Mouse (Mus musculus) Muller cell, postnatal 12 days (primary cell): ENCODE measurements around the gene Spaca6.
"Not testable (repeated sequence)": the region's sequence is repeated elsewhere in the genome, so short reads cannot be mapped to it uniquely, and the experiment has no call there.

Source experiments
- DNase-seq: peaks from one replicate; pipeline ENCODE4 v3.0.0-alpha.2; 2015; ENCODE audit errors: inconsistent ontology term

Spaca6 gene

DNA sequence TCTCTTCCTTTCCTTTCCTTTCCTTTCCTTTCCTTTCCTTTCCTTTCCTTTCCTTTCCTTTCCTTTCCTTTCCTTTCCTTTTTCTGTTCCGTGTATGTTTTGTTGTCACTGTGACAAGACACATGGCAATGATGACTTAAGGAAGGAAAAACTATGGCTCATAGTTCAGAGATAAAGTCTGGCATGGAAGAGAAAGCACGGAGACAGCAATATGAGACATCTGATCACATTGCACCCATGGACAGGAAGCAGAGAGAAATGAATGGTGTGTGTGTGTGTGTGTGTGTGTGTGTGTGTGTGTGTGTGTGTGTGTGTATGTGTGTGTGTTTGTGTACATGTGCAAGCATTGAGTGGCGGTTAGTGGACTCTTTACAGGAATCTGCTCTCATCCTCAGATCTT, 17.6 kb downstream of the Spaca6 start:
- not testable (repeated sequence) for DNase-seq

DNA sequence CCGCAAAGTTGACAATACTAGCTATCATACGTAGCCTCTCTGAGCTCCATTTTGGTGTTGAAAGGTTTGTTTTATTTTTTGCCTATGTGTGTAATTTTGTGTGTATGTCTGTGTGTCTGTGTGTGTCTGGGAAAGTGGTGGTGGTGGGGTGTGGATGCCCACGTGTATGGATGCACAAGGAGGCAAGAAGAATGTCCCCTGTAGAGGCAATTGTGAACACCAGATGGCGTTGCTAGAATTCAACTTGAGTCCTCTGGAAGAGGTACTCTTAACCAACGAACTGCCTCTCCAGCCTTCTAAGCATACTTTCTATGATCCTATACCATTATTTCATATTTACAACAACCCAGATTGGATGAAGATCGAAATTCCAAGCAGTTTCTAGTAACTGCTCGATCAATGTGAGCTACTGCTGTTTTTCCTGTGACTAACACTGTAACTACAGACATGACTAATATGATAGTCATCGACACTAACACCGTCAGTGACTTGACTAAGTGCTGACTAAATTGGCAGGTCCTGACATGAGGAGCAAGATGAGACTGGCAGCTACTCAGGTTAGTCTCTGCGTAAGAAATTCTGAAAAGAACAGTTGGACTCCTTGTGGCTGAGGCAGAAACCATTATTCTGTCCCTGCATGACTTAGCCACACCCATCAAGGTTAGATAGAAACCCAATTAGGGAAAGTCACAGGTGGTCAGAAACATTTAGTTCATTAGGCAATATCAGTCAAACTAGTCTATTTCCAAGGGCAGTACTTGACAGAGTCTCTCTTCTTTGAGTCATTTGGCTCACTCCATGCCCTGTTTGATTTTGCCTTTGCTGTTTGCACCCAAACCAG, 18.4 kb downstream of the Spaca6 start:
- no peak for DNase-seq

DNA sequence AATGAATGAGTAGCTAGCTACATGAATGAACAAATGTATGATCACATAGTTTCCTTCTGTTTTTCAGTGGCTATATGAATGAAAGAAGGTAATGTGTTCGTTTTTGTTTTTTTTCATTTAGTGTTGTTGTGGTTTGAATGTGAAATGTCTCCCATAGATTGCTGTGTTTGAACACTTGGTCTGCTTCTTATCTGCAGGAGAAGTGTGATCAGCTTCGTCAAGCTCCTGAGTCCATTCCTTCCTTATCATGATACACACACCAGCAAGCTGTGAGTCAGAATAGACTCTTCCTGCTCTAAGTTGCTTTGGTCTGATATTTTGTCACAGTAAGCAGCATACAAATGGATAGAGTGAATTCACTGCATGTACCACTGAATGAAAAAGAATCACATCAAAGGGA, 22.0 kb downstream of the Spaca6 start:
- no peak for DNase-seq

DNA sequence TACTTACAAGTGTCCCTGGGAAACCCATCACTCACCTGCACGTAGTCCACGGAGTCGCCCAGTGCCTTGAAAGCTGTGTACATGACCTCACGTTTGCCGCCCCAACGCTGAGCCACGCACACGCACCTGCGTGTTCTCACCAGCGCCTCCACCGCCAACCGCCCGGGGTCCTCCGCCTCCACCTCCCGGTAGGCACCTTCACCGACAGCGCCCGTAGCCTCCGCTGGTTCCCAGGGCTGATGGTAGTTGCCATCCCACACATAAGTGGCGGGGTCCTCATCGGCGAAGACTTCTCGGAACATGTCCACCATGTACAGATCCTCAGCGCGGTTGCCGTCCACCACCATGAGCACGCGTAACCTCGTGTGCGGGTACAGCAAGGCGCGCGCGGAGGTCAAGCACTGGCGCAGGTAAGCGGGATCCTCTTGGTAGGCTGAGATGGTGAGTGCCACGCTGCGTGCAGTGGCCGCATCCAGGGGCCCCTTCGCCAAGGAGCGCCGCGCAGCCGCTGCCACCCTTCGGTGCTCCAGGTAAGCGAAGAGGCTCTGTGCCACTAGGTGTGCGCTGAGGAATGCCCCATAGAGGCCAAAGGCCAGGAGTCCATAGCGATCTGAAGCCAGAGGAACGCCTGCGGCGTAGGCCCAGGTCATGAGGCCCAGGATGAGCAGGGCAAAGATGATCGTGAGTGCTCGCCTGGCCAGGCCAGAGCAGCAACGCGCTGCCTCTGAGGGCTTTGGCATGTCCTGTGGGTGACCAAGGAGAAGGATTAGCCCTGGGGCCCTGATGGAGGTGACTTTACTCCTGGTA, 23.2 kb downstream of the Spaca6 start:
- no peak for DNase-seq

DNA sequence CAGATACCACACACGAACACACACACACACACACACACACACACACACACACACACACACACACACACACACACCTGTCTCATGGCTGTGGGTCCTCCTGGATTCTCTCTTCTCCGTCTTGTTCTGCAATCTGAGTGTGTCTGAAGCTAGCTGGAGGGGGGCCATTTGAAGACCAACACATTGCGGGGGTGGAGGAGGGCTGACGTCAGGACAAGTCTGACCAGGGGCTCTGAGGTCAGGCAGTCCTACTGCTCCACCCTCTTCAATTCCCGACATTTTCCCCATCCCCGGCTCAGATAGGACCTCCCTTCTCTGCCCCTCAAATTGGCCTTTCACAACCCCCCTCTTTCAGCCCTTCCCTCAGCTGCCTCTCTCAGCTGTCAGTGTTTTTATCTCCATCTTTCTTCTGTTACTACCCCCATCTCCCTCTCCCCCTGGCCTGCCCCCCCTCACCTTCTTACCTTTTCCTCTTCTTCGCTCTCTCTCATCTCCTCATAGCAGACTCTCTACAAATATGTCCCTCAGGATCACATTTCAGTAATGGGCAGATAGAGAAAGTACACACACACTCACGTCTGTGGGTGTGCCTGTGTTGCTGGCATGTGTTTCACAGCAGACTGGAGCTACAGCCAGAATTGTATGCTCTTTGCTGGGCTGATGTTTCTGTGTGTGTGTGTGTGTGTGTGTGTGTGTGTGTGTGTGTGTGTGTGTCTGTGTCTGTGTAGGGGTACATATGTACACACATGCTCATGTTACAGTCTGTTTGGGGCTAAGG, 28.3 kb downstream of the Spaca6 start, which contains the start of gene Has1:
TSS of gene Has1 (minus strand) at position 142 of the 775 bp plus-strand sequence.
- no peak for DNase-seq

DNA sequence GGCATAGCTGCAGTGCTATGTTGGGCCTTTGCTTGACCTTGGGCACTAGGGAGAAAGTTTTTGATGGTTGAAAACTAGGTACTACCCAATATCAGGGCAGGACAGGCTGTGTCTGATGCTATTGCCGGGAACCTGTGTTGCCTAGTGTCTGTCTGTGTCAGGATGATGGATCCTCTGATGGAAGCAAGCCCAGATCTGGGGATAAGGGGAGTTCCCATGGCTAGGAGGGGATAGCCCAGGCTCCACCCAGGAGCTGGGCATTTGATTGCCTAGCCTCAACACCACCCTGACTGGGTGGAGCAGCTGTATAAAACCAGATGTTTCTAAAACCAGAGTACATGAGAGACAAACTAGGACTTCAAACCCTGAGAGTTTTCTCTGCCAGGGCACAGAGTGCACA, 29.7 kb downstream of the Spaca6 start:
- no peak for DNase-seq

DNA sequence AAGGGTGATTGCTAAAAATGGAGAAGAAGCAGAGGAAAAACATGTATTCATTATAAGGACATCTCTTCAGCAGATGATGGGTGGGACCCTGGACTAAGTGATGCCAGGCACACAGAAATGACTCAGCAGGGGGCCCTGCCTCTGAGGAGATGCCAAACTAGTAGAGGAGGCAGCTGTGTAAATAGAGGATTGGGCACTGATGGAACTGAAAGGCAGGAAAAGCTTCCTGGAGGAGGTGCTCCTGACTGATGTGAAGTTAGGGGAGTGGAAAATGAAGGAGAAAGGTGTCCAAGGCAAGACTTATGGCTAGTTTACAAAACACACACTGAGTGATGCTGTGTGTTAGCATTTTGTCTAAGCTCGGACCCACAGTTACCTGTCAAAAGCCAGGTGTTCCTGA, 30.5 kb downstream of the Spaca6 start:
- no peak for DNase-seq

DNA sequence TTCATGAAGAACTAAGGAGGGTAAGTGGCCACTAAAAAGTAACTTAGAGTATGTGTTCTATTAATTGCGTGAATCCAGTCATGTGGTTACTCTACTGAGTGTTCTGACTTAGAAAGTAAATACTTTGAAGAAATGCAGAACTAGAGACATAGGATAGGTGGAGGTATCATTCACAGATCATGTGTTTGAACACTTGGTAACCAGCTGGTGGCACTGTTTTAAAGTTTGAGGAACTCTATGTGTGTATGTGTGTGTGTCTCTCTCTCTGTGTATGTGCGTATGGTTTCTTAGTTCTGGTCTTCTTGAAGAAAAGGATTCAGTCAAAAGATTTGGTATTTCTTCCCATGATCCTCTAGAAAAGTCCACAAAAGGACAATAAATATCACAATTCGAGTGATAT, 33.2 kb downstream of the Spaca6 start:
- DNase-seq: no peak

DNA sequence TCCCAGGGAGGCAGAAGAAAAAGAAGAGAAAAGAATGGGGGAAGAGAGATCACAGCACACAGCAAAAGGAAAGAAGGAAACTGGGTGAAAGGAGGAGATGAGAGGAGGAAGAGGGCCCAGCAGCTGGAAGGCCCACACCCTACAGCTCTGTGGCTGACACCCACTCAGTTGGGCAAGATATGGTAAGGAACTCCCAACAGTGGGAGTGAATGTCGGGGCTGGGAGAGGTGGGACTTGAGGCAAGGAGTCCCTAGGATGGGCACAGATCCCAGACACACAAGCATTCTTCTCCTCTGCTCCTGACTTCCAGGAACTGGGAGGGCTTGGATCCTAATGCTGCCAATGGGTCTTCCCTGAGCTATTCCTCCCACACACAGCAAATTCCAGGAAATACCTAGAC, 35.4 kb downstream of the Spaca6 start:
- no peak for DNase-seq

DNA sequence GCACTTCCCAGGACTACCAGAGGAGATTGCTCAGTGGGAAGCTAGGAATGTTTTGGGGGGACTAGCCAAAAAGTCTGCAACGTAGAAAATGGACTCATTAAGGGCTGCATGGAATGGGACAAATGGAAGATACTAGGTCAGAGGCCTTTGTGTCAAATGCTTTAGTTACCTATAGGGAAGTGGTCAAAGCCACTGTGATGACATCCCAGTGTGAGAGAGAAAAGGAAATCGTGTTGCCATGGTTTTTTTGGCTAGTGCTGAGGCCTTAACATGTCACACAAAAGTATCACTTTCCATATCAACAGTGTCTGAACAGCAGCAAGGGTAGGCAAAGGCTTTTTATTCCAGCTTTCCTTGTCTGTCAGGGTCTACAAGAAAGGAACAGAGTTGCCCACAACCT, 38.2 kb downstream of the Spaca6 start:
- DNase-seq: no peak

DNA sequence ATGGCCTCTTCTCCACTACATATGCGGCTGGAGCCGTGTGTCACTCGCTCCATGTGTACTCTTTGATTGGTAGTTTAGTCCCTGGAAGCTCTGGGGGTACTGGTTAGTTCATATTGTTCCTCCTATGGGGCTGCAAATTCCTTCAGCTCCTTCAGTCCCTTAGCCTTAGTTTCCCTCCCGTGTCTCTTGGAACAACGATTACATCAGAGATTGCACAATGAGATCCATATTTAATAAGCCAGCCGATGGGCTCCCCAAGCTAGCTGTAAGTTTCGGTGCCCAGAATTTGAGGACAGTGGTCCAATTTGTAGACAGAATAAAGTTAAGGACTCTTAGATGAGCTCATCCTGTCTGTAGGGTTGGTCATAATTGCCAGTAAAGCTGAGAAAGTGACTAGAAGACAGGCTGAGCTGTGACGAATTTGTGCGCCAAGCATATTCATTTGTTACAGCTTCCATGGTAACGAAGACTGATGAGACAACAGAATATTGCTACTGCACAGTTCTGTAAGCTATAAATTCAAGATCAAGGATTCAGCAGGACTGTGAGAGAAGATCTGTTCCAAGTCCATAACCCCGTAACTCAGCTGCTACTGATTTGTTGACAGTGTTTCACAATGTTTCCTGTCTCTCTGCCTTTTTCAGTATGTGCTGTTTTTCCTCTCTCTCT, 40.0 kb downstream of the Spaca6 start:
- no peak for DNase-seq

DNA sequence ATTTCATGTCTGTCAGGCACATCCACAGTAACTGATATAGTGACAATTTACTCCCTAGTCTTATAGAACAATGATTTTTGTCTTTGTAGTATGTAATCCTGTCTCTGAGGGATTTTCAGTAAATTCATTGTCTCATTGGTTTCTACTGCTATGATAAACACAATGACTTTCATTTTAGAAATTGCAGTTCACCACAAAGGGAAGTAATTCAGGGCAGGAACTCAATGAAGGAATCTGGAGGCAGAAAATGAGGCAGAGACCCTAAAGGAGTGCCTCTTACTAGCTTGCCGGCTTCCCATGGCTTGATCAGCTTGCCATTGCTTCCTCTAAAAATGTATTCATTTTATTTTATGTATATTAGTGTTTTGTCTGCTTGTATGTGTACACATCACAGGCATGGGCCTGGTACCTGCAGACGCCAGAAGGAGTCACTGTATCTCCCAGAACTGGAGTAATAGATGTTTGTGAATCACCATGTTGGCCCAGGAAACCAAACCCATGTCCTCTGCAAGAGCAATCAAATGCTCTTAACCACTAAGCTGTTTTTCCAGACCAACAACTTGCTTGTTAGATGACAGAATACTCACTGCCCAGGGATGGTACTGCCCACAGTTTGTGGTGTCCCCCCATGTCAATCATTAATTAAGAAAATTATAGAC, 44.1 kb downstream of the Spaca6 start:
- no peak for DNase-seq

DNA sequence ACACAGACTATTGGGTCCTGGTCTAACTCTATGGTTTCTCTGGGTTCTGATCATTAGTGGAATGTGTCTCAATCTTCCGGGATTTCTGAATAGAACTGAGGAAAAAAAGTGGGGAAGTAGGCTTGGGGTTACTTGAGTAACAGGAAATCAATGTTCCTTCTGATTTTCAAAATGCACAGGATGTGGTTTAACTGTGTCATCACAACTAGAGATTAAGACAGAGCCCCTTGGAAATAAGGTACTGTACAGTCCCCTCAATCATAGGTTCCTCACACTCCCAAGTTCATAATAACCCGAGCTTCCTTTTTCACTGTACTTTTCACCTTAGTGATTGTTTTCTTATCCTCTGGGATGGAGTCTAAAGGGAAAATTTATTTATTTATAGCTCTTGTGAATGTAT, 44.7 kb downstream of the Spaca6 start:
- no peak for DNase-seq

DNA sequence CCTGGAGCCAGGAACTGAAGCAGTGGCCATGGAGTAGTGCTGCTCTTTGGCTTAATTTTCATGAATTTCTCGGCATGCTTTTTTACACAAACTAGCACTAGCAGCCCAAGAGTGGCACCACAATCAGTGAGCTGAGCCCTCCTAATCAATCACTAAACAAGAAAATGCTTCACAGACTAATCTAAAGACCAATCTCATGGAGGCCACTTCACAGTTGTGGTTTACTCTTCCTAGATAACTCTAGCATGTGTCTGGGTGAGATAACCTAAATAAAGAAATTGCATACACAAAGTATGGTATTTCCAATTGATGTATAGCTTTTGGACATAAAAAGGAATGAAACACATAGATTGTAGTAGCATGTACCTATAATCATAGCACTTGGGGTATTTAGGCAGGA, 52.4 kb downstream of the Spaca6 start:
- DNase-seq: no peak

DNA sequence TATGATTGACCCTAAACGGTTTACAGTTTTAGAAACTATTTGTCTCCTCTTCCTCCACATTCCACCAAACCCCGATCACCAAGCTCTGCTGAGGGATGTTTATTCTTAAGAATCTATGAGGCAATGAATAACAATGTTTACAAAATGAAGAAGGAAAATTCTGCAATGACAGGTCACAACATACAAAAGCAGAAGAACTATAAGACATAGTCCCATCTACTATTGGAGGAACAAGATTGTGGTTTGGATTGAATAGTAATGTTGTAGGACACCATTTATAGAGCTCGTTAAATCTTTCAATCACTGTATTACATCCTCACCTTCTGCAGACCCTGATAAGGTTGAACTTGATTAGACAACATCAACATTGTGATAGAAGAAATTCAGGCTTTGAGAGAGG, 55.7 kb downstream of the Spaca6 start:
- no peak for DNase-seq

DNA sequence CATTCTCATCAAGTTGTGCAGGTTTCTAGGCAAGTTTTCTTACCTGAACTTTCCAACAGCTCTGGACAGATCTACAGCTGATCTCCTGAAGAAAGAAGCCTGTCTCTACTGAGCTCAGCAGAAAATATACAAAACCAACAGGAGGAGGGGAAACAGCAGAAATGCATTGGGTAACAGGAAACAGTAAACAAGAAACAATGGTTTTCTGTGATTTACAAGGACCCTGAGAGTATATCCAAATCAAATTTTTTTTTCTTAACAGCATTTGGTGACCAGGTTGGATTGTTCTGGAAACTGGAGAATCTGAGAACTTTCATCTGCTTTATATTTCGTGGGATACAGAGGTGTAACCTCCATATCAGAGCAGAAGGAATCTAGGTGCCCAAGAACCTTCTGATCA, 56.9 kb downstream of the Spaca6 start, which contains the start of gene Fpr1:
TSS of gene Fpr1 (minus strand) at position 101 of the 400 bp plus-strand sequence.
- no peak for DNase-seq

DNA sequence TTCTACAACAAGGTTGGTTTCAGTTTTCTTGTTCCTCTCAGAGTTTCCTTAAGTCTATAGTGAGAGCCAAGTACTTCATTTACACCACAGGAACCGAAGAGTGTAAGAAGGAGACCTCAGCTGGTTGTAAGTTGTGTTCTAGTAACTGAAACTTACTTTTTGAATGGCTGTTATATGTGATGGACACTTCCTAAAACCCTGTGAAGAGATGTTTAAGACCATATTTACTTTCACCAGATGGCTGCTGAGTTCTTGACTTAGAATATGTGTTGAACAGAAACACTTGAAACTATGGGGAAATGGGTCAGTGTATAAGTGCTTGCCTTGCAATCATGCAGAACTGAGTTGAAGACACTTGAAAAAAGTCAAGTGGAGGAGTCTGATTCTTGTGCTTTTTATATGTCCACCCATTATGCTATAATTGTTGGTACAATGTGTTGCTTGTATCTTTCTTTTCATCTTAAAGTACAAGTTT, 60.9 kb downstream of the Spaca6 start, which contains the start of the genes Fpr2 and Fpr3:
TSS of gene Fpr2 (plus strand) at position 51 of the 475 bp plus-strand sequence.
TSS of gene Fpr3 (plus strand) at position 79 of the 475 bp plus-strand sequence.
- DNase-seq: no peak

DNA sequence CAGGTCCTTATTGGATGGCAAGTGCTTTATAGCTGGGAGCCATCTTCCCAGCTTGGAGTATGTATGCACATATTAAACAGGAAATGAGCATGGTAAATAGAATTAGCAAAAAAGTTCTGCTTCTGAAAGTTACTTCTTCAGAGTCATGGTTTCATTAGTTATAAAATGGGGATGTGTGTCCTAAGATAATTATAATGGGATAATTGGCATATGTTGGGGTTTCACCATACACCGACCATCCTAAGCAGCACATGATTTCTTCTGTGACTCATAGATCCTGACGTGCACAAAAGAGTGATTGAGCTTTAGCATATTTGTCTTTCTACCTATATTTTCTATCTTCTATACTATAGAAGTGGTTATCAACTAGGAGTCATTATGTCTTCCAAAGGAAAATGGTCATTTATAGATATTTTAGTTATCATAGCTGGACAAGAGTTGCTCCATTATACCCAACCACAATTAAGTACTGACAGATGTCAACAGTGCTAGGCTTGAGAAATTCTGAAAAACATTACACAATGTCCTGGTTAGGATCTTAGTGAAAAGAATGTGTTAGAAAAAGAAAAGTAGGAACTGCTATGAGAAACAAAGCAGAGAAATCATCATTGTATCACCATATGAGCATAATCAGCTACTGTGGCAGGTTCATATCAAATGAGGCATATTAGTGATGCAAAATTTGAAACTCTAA, 62.9 kb downstream of the Spaca6 start:
- no peak for DNase-seq
